Mouse (Mus musculus) midbrain, embryonic 11.5 days (tissue): Measurements from ENCODE around the gene Gm10642. TPM values are rescaled to one million over a fixed set of nuclear protein-coding genes. Genes with fewer than 3 reads are reported as not detected.
A peak's percentile ranks its signal among the peaks of the same experiment; 100 is the strongest.

Experiments used
- ATAC-seq: fragments of 200-750 bp; cut with Nextera tagmentation; 2 replicates; pipeline ENCODE4 v1.8.0; 2017; ENCODE audit warnings: moderate TSS enrichment, moderate library complexity; ENCODE audit not compliant: low FRiP score
- DNase-seq: peaks from one replicate; pipeline ENCODE4 v3.0.0; 2015; ENCODE audit warnings: low spot score; ENCODE audit errors: missing footprints
- H3K27ac ChIP-seq: fragments of 300-500 bp; sonication (generic); 2 replicates; pipeline ENCODE4 v1.5.1; 2014; ENCODE audit warnings: low read depth, low read length
- H3K27me3 ChIP-seq: fragments of 300-500 bp; sonication (generic); 2 replicates; pipeline ENCODE4 v1.6.1; 2014; ENCODE audit warnings: mild to moderate bottlenecking, low read length, moderate library complexity, mixed read lengths; ENCODE audit not compliant: control insufficient read depth, insufficient read depth
- H3K36me3 ChIP-seq: fragments of 300-500 bp; sonication (generic); 2 replicates; pipeline ENCODE4 v1.6.1; 2014; ENCODE audit warnings: mild to moderate bottlenecking, low read length, moderate library complexity, mixed read lengths; ENCODE audit not compliant: control insufficient read depth, insufficient read depth
- H3K4me1 ChIP-seq: fragments of 300-500 bp; sonication (generic); 2 replicates; pipeline ENCODE4 v1.6.1; 2014; ENCODE audit warnings: low read length; ENCODE audit not compliant: control insufficient read depth, insufficient read depth
- H3K4me2 ChIP-seq: fragments of 300-500 bp; sonication (generic); 2 replicates; pipeline ENCODE4 v1.6.1; 2014; ENCODE audit warnings: mild to moderate bottlenecking, moderate library complexity
- H3K4me3 ChIP-seq: fragments of 300-500 bp; sonication (generic); 2 replicates; pipeline ENCODE4 v1.5.1; 2014; ENCODE audit warnings: low read depth, low read length
- H3K9ac ChIP-seq: fragments of 300-500 bp; sonication (generic); 2 replicates; pipeline ENCODE4 v1.6.1; 2014; ENCODE audit warnings: low read length
- H3K9me3 ChIP-seq: fragments of 300-500 bp; sonication (generic); 2 replicates; pipeline ENCODE4 v1.6.1; 2016; ENCODE audit warnings: low read length; ENCODE audit not compliant: control insufficient read depth
- WGBS: fragments of 180-500 bp; shearing (Covaris S2); extraction: QIAGEN DNeasy Blood & Tissue Kit; methylation state at CpG from one replicate; pipeline ENCODE4 v1.1.7; 2014; 5-methylcytosine and 5-hydroxymethylcytosine counted together
- polyA plus RNA-seq: library from polyadenylated mRNA; unstranded; fragments of >200 nt; fragmentation: Nextera tagmentation; extraction: Ambion mirVana; gene quantifications from 2 replicates; pipeline ENCODE4 v1.2.1, GENCODE M21; 2014

The Gm10642 gene
- polyA plus RNA-seq, 1 experiment from 2014 or later = 0.15 TPM

GRCm38 (mm10) chr9:70670381-70670780, 14.3 kb downstream of the Gm10642 start:
- H3K9me3 ChIP-seq = no peaks in the 10 kb centered on the region
- ATAC-seq (no peak), DNase-seq (no peak)
- no peaks in the 10 kb centered on the region for H3K36me3 ChIP-seq
- no peak overlapping the region for H3K9ac ChIP-seq
- no peaks in the 10 kb centered on the region for H3K4me1 ChIP-seq
- no peak overlapping the region for H3K4me3 ChIP-seq
- H3K27me3 ChIP-seq = no peaks in the 10 kb centered on the region
- WGBS = 91% methylated on average over 6 of the region's 6 CpGs
- no peak overlapping the region for H3K4me2 ChIP-seq
- H3K27ac ChIP-seq = no peak overlapping the region

- 86% methylated on average over 6 of the region's 6 CpGs for WGBS
- Histone ChIP-seq H3K9me3 (no peaks in the 10 kb centered on the region), H3K27me3 (no peaks in the 10 kb centered on the region), H3K27ac (no peak overlapping the region), H3K9ac (no peak overlapping the region), H3K4me2 (no peak overlapping the region), H3K4me3 (no peak overlapping the region), H3K4me1 (no peaks in the 10 kb centered on the region), H3K36me3 (no peaks in the 10 kb centered on the region)
- DNase-seq (no peak), ATAC-seq (no peak)
Observed at GRCm38 (mm10) chr9:70671278-70671677, 15.2 kb downstream of the Gm10642 start.

GRCm38 (mm10) chr9:70671772-70672579, 15.9 kb downstream of the Gm10642 start:
- 57% methylated on average over 10 of the region's 10 CpGs for WGBS
- ATAC-seq = no peak
- no peak for DNase-seq
- H3K9ac ChIP-seq = no peak overlapping the region
- H3K4me2 ChIP-seq = no peak overlapping the region
- H3K9me3 ChIP-seq = no peaks in the 10 kb centered on the region
- no peak overlapping the region for H3K27ac ChIP-seq
- H3K4me1 ChIP-seq = no peaks in the 10 kb centered on the region
- H3K27me3 ChIP-seq = no peaks in the 10 kb centered on the region
- no peak overlapping the region for H3K4me3 ChIP-seq
- no peaks in the 10 kb centered on the region for H3K36me3 ChIP-seq

GRCm38 (mm10) chr9:70673656-70674055, 17.6 kb downstream of the Gm10642 start:
- Histone ChIP-seq H3K9ac (no peak overlapping the region), H3K36me3 (no peaks in the 10 kb centered on the region), H3K4me2 (no peak overlapping the region), H3K9me3 (no peaks in the 10 kb centered on the region), H3K27ac (no peak overlapping the region), H3K27me3 (no peaks in the 10 kb centered on the region), H3K4me1 (no peaks in the 10 kb centered on the region), H3K4me3 (no peak overlapping the region)
- DNase-seq (no peak), ATAC-seq (no peak)
- 84% methylated on average over 4 of the region's 4 CpGs for WGBS

DNA sequence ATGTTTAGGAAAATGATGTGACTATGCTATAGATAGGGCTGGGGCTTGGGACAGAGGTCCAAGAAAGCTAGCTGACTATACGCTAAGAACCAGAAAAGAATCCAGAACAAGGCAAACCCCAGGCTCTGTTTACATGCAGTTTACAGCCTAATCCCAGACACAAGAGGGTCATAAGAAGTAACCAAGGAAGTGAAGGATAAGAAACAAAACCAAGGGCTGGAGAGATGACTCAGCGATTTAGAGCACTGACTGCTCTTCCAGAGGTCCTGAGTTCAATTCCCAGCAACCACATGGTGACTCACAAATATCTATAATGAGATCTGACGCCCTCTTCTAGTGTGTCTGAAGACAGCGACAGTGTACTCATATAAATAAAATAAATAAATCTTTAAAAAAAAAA, 19.1 kb downstream of the Gm10642 start:
- H3K27me3 ChIP-seq = no peaks in the 10 kb centered on the region
- no peak overlapping the region for H3K27ac ChIP-seq
- no peaks in the 10 kb centered on the region for H3K9me3 ChIP-seq
- WGBS = 85% methylated on average over 4 of the region's 4 CpGs
- no peaks in the 10 kb centered on the region for H3K36me3 ChIP-seq
- H3K9ac ChIP-seq = no peak overlapping the region
- ATAC-seq = no peak
- DNase-seq = no peak
- peaks cover under 1% of the 10 kb centered on the region; the same call in 1 of the 2 replicates for H3K4me1 ChIP-seq
- no peak overlapping the region for H3K4me3 ChIP-seq
- no peak overlapping the region for H3K4me2 ChIP-seq

- Histone ChIP-seq H3K9me3 (no peaks in the 10 kb centered on the region), H3K4me1 (peaks cover 8% of the 10 kb centered on the region), H3K36me3 (no peaks in the 10 kb centered on the region), H3K27me3 (no peaks in the 10 kb centered on the region), H3K9ac (no peak overlapping the region), H3K4me2 (no peak overlapping the region), H3K27ac (no peak overlapping the region), H3K4me3 (no peak overlapping the region)
- DNase-seq = no peak
- 84% methylated on average over 5 of the region's 5 CpGs for whole genome bisulfite sequencing
- no peak for ATAC-seq
Observed at GRCm38 (mm10) chr9:70675961-70676360, 19.9 kb downstream of the Gm10642 start.

GRCm38 (mm10) chr9:70678682-70679131, 22.7 kb downstream of the Gm10642 start, which contains the start of gene Adam10:
TSS of gene Adam10 (plus strand) at chr9:70678997.
- Histone ChIP-seq H3K36me3 (no peaks in the 10 kb centered on the region), H3K27ac (peak within 1 kb of the TSS; percentile 96), H3K27me3 (no peaks in the 10 kb centered on the region), H3K4me1 (peaks cover 17% of the 10 kb centered on the region), H3K9me3 (no peaks in the 10 kb centered on the region), H3K4me3 (peak within 1 kb of the TSS; percentile 96), H3K9ac (peak within 1 kb of the TSS; percentile 98), H3K4me2 (peak within 1 kb of the TSS; percentile 81)
- DNase-seq (peak; percentile 100), ATAC-seq (peak; percentile 99)
- WGBS = under 1% methylated on average over 48 of the region's 48 CpGs

DNA sequence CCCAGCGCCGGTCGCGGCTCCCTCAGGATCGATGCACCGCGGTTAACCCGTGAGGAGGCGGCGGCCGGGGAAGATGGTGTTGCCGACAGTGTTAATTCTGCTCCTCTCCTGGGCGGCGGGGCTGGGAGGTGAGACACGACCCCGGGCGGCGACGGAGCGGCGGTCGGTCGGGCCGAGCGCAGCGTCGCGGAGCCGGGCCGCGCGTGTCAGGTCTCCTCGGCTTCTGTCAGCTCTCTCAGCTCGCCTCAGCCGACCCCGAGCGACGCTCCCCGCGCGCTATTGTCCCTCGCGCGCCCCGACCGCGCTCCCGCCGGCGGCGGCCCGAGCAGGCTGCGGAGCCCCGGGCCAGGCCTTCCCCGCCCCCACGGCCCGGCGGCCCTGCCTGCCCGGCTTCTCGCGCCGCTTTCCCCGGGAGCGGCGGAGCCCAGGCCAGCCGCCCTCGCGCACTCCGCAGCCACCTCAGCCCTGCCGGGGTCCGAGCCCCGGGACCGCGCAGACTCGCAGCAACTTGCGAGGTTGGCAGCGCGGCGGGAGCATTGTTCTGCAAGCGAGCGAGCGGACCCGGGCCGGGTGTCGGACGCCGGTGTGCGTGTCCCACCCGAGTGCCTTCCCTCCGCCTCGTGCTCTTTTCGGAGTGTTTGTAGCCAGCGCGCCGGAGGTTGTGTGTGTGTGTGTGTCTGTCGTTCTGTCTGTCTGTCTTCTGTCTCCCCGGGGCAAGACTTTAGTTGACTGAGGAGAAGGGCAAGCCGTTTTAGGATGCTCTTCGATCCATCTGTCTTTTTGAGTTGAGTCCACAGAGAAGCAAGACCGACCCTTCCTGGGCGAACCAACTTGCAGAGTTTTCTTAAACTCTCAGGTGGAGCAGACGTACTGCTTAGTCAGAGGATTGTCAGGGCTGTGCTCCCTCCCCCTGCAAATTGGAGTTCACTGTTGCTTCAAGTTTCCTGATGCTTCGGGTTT, 23.4 kb downstream of the Gm10642 start:
- Histone ChIP-seq H3K4me1 (peaks cover 17% of the 10 kb centered on the region), H3K4me2 (peak overlapping the region; percentile 81), H3K27me3 (no peaks in the 10 kb centered on the region), H3K9me3 (no peaks in the 10 kb centered on the region), H3K4me3 (peak overlapping the region; percentile 96), H3K36me3 (no peaks in the 10 kb centered on the region), H3K9ac (peak overlapping the region; percentile 98), H3K27ac (peak overlapping the region; percentile 96)
- ATAC-seq = no peak; the same call in 1 of the 2 replicates
- WGBS = under 1% methylated on average over 89 of the region's 103 CpGs
- peak; percentile 95 for DNase-seq

GRCm38 (mm10) chr9:70682202-70682601, 26.2 kb downstream of the Gm10642 start:
- WGBS = 92% methylated on average over 1 of the region's 1 CpGs

More at GRCm38 (mm10) chr9:70682202-70682601, 26.2 kb downstream of the Gm10642 start:
- no peak overlapping the region for H3K27ac ChIP-seq
- no peaks in the 10 kb centered on the region for H3K36me3 ChIP-seq
- H3K27me3 ChIP-seq = no peaks in the 10 kb centered on the region
- H3K4me2 ChIP-seq = no peak overlapping the region
- H3K4me1 ChIP-seq = peaks cover 17% of the 10 kb centered on the region
- H3K9me3 ChIP-seq = no peaks in the 10 kb centered on the region
- no peak overlapping the region for H3K9ac ChIP-seq
- DNase-seq = no peak
- no peak overlapping the region for H3K4me3 ChIP-seq
- ATAC-seq = no peak
